Mouse (Mus musculus) intestine, postnatal 0 days (tissue): Measurements from ENCODE around the gene Mdga1. TPM values are rescaled to one million over a fixed set of nuclear protein-coding genes. Genes with fewer than 3 reads are reported as not detected.

Experiments
- ATAC-seq: fragments of 200-750 bp; cut with Nextera tagmentation; 2 replicates; pipeline ENCODE4 v1.8.0; 2017; ENCODE audit warnings: mild to moderate bottlenecking, moderate TSS enrichment, moderate library complexity
- H3K27ac ChIP-seq: fragments of 300-500 bp; sonication (generic); 2 replicates; pipeline ENCODE4 v1.5.1; 2014; ENCODE audit warnings: mild to moderate bottlenecking, low read depth, low read length, moderate library complexity
- H3K27me3 ChIP-seq: fragments of 300-500 bp; sonication (generic); replicated peaks from 2 replicates; pipeline ENCODE4 v1.6.1; 2014; ENCODE audit warnings: low read length, mixed read lengths; ENCODE audit not compliant: control insufficient read depth, insufficient read depth
- H3K36me3 ChIP-seq: fragments of 300-500 bp; sonication (generic); 2 replicates; pipeline ENCODE4 v1.6.1; 2014; ENCODE audit warnings: mild to moderate bottlenecking, moderate library complexity; ENCODE audit not compliant: control insufficient read depth, insufficient read depth
- H3K4me1 ChIP-seq: fragments of 300-500 bp; sonication (generic); replicated peaks from 2 replicates; pipeline ENCODE4 v1.6.1; 2014; ENCODE audit warnings: antibody characterized with exemption, low read length, mixed read lengths; ENCODE audit not compliant: control insufficient read depth, insufficient read depth
- H3K4me2 ChIP-seq: fragments of 300-500 bp; sonication (generic); replicated peaks from 2 replicates; pipeline ENCODE4 v1.6.1; 2014; ENCODE audit warnings: low read depth, mild to moderate bottlenecking, moderate library complexity
- H3K4me3 ChIP-seq: fragments of 300-500 bp; sonication (generic); 2 replicates; pipeline ENCODE4 v1.5.1; 2014; ENCODE audit warnings: low read depth, low read length
- H3K9ac ChIP-seq: fragments of 300-500 bp; sonication (generic); 2 replicates; pipeline ENCODE4 v1.6.1; 2014; ENCODE audit warnings: mild to moderate bottlenecking, low read depth, low read length
- H3K9me3 ChIP-seq: fragments of 300-500 bp; sonication (generic); 2 replicates; pipeline ENCODE4 v1.6.1; 2016; ENCODE audit warnings: mixed run types; ENCODE audit not compliant: control insufficient read depth
- CTCF ChIP-seq: sonication (generic); IDR thresholded peaks from 2 replicates; pipeline ENCODE4 v1.5.1; 2016; ENCODE audit warnings: low read depth, mild to moderate bottlenecking, control low read depth, antibody characterized with exemption, moderate library complexity
- WGBS: fragments of 180-500 bp; shearing (Covaris S2); extraction: QIAGEN DNeasy Blood & Tissue Kit; methylation state at CpG from one replicate; pipeline ENCODE4 v1.1.7; 2014; 5-methylcytosine and 5-hydroxymethylcytosine counted together
- polyA plus RNA-seq: library from polyadenylated mRNA; unstranded; fragments of >200 nt; fragmentation: Nextera tagmentation; extraction: Ambion mirVana; gene quantifications from 2 replicates; pipeline ENCODE4 v1.2.1, GENCODE M21; 2015

Mdga1 gene
- polyA plus RNA-seq, 1 experiment from 2014 or later, result 0.73 TPM

- WGBS, result 66% methylated on average over 6 of the region's 6 CpGs
- Histone ChIP-seq H3K27me3 (no peaks in the 10 kb centered on the region), H3K4me2 (no peak overlapping the region), H3K4me3 (no peak overlapping the region), H3K4me1 (no peaks in the 10 kb centered on the region; the same call in 1 of the 2 replicates), H3K9ac (no peak overlapping the region), H3K36me3 (no peaks in the 10 kb centered on the region), H3K27ac (no peak overlapping the region), H3K9me3 (no peaks in the 10 kb centered on the region)
- no peak for ATAC-seq
- no peak for TF ChIP-seq CTCF
These were observed 49.8 kb downstream of the Mdga1 start for GRCm38 (mm10) chr17:29920089-29920488.

GRCm38 (mm10) chr17:29919552-29919920 is 50.4 kb downstream of the Mdga1 start:
- TF ChIP-seq CTCF, result no peak
- no peak overlapping the region for H3K27ac ChIP-seq
- no peak for ATAC-seq
- no peak overlapping the region for H3K4me2 ChIP-seq
- H3K4me1 ChIP-seq, result no peaks in the 10 kb centered on the region; the same call in 1 of the 2 replicates
- 83% methylated on average over 3 of the region's 3 CpGs for WGBS
- no peaks in the 10 kb centered on the region for H3K9me3 ChIP-seq
- no peaks in the 10 kb centered on the region for H3K36me3 ChIP-seq
- H3K9ac ChIP-seq, result no peak overlapping the region
- H3K27me3 ChIP-seq, result no peaks in the 10 kb centered on the region
- H3K4me3 ChIP-seq, result no peak overlapping the region

DNA sequence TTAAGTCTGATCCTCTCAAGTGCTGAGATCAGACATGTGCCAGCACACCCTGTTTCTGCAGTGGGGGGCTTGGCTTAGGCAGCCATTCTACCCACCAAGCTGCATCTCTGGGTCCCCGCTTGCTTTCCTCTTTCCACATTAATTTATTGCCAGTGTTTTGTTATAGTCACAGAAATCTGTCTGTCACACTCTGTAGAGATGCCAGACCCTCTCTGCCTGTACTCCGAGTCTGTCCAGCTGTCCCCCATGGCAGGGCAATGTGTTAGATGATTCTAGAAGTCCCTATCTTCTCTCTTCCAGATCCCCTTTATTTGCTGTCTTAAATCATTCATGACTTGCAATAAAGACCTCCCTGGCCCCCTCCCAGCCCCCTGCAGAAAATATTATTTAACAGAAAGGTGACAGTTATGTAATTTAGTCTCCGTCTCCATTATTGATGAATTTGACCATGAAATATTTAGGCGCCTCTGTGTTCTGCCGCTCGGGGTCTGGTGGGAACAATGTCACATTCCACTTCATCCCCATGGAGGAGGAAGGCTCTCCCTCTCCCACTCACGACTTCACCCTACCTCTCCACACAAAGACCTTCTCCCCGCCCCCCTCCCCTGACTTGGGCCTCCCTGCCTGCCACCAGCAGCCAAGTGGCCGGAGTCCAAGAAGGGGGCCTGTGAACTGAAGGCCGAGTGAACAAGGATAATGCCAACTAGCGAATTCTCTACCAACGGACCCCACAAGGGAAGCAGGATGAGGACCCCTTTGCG is 50.9 kb downstream of the Mdga1 start:
- Histone ChIP-seq H3K4me2 (no peak overlapping the region), H3K4me1 (no peaks in the 10 kb centered on the region; the same call in 1 of the 2 replicates), H3K27ac (no peak overlapping the region), H3K9ac (no peak overlapping the region), H3K9me3 (no peaks in the 10 kb centered on the region), H3K36me3 (no peaks in the 10 kb centered on the region), H3K27me3 (no peaks in the 10 kb centered on the region), H3K4me3 (no peak overlapping the region)
- WGBS, result 74% methylated on average over 13 of the region's 13 CpGs
- no peak for TF ChIP-seq CTCF
- no peak for ATAC-seq

DNA sequence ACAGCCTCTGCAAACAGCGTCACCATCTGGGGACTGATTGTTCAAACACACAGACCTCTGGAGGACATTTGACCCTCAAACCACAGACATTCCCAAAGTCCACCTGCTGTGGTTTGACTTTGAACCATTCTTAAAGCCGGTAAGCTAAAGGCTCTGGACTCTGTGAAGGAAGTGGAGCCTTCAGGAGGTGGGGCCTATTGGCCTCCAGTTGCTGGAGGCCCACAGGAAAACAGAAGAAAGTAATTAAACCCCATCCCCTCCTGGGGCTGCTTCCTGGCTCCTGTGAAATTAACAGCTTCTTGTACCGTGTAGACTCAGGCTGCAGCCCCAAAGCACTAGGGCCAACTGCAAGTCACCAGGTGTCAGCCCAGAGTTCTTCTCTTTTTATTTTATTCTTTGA is 52.9 kb downstream of the Mdga1 start:
- 4% methylated on average over 3 of the region's 3 CpGs for WGBS
- Histone ChIP-seq H3K9me3 (no peaks in the 10 kb centered on the region), H3K4me1 (no peaks in the 10 kb centered on the region; the same call in 1 of the 2 replicates), H3K27ac (no peak overlapping the region), H3K9ac (no peak overlapping the region), H3K4me2 (no peak overlapping the region), H3K36me3 (no peaks in the 10 kb centered on the region), H3K27me3 (no peaks in the 10 kb centered on the region), H3K4me3 (no peak overlapping the region)
- TF ChIP-seq CTCF, result peak; percentile 35
- ATAC-seq, result peak; percentile 46

- WGBS, result 57% methylated on average over 10 of the region's 10 CpGs
- no peaks in the 10 kb centered on the region for H3K36me3 ChIP-seq
- no peak overlapping the region for H3K27ac ChIP-seq
- no peak overlapping the region for H3K9ac ChIP-seq
- no peak overlapping the region for H3K4me2 ChIP-seq
- no peak for TF ChIP-seq CTCF
- H3K4me3 ChIP-seq, result no peak overlapping the region
- no peaks in the 10 kb centered on the region for H3K9me3 ChIP-seq
- no peaks in the 10 kb centered on the region; the same call in 1 of the 2 replicates for H3K4me1 ChIP-seq
- no peak for ATAC-seq
- H3K27me3 ChIP-seq, result no peaks in the 10 kb centered on the region
These were observed 54.1 kb downstream of the Mdga1 start for GRCm38 (mm10) chr17:29915820-29916219.

DNA sequence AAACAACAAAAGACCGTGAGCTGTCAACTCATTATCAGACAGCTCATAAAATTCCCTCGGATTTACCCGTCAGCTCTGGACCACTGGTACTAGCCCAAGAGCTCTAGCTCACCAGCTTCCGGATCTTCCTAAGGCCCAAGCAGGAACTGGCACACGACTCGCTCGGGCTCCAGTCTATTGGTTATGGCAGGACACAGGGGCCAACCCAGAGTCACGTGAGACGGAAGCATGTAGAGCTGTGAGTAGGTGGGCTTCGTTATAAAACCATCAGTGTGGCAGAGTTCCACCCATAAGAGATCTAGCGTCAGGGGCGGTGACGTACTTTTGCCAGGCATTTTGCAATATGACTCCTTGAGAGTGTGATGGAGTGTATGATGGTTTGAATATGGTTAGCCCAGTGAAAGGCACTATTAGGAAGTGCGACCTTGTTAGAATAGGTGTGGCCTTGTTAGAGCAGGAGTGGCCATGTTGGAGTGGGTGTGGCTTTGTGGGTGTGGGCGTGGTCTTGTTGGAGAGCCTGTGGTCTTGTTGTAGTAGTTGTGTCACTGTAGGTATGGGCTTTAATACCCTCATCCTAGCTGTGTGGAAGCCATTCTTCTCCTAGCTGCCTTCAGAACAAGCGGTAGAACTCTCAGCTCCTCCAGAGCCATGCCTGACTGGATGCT is 56.5 kb downstream of the Mdga1 start:
- WGBS, result 87% methylated on average over 16 of the region's 16 CpGs

More for the DNA sequence above, 56.5 kb downstream of the Mdga1 start:
- Histone ChIP-seq H3K4me3 (no peak overlapping the region), H3K27ac (no peak overlapping the region), H3K36me3 (no peaks in the 10 kb centered on the region), H3K4me2 (no peak overlapping the region), H3K27me3 (no peaks in the 10 kb centered on the region), H3K4me1 (no peaks in the 10 kb centered on the region; the same call in 1 of the 2 replicates), H3K9me3 (no peaks in the 10 kb centered on the region), H3K9ac (no peak overlapping the region)
- TF ChIP-seq CTCF, result no peak
- ATAC-seq, result no peak
